Comparison of ENCODE assay signal across 8 mouse cellular contexts in genomic region chr5:129878946-129879345, GRCm38 (mm10). TPM values are rescaled to one million over a fixed set of nuclear protein-coding genes. Genes with fewer than 3 reads are reported as not detected.
A peak's percentile ranks its signal among the peaks of the same experiment; 100 is the strongest.
DNase-seq lines count a peak whose midpoint lies in the region; ATAC-seq and TF ChIP-seq lines count a peak whose summit lies in the region.

No protein-coding gene starts in this region.

- no peak overlapping the region for H3K4me3 ChIP-seq in embryonic facial prominence, embryonic 10.5 days
- no peak overlapping the region for H3K4me3 ChIP-seq in heart, postnatal 0 days (ENCODE audit: low read depth, low read length)

- TF ChIP-seq CTCF in heart, postnatal 0 days (IDR thresholded peaks at IDR 0.05; ENCODE audit: low read depth): peak; percentile 86

- peak; percentile 88 for ATAC-seq in heart, postnatal 0 days (ENCODE audit: insufficient read depth, low read depth)

- H3K9ac ChIP-seq in heart, postnatal 0 days (replicated peaks; ENCODE audit: low read depth, low read length): no peak overlapping the region

- no peaks in the 10 kb centered on the region for H3K4me1 ChIP-seq in embryonic facial prominence, embryonic 10.5 days
- H3K4me1 ChIP-seq in heart, postnatal 0 days (ENCODE audit: control insufficient read depth, insufficient read depth): no peaks in the 10 kb centered on the region

- DNase-seq in 416B (ENCODE audit: low read depth): peak; percentile 20
- DNase-seq in Muller cell, postnatal 12 days (ENCODE audit: inconsistent ontology term): peak; percentile 54
- DNase-seq in embryonic facial prominence, embryonic 10.5 days (ENCODE audit: low spot score): peak; percentile 51
- peak; percentile 89 for DNase-seq in heart, postnatal 0 days (ENCODE audit: low spot score)
- DNase-seq in layer of hippocampus, postnatal 10 days (ENCODE audit: low spot score in 2 of 2): peak; percentile 58 to 77
- DNase-seq in lung, postnatal 25 days (ENCODE audit: low spot score): peak; percentile 31
- DNase-seq in yolk sac, embryonic 10.5 days (ENCODE audit: low spot score): peak; percentile 58
- no peak for DNase-seq in spleen, postnatal 36 days (ENCODE audit: low spot score in 2 of 2)

- peak overlapping the region; percentile 20 for H3K4me2 ChIP-seq in heart, postnatal 0 days (ENCODE audit: low read depth, low read length)

- WGBS in embryonic facial prominence, embryonic 10.5 days: 59% methylated on average over 2 of the region's 2 CpGs
- 14% methylated on average over 2 of the region's 2 CpGs for WGBS in heart, postnatal 0 days

- no peaks in the 10 kb centered on the region for H3K9me3 ChIP-seq in embryonic facial prominence, embryonic 10.5 days
- no peaks in the 10 kb centered on the region for H3K9me3 ChIP-seq in heart, postnatal 0 days (replicated peaks; ENCODE audit: control insufficient read depth, low read length)

- no peaks in the 10 kb centered on the region for H3K27me3 ChIP-seq in embryonic facial prominence, embryonic 10.5 days (replicated peaks; ENCODE audit: low read depth, poor library complexity, severe bottlenecking)
- no peaks in the 10 kb centered on the region for H3K27me3 ChIP-seq in heart, postnatal 0 days (ENCODE audit: control insufficient read depth, insufficient read depth, low read length)

- H3K36me3 ChIP-seq in embryonic facial prominence, embryonic 10.5 days (replicated peaks): peaks cover 42% of the 10 kb centered on the region
- H3K36me3 ChIP-seq in heart, postnatal 0 days (replicated peaks; ENCODE audit: control insufficient read depth, insufficient read depth, low read length): peaks cover 32% of the 10 kb centered on the region

- H3K27ac ChIP-seq in embryonic facial prominence, embryonic 10.5 days (replicated peaks): no peak overlapping the region
- peak overlapping the region; percentile 40 for H3K27ac ChIP-seq in heart, postnatal 0 days (ENCODE audit: low read depth)

- TF ChIP-seq EP300 in heart, postnatal 0 days (IDR thresholded peaks at IDR 0.05; ENCODE audit: low read depth): no peak

RNA-seq across cellular contexts. Expression of gene Chchd2, which starts 8.3 kb away (rescaled TPM):
- polyA plus RNA-seq in embryonic facial prominence, embryonic 10.5 days (2016; fragmentation: Nextera tagmentation; extraction: Ambion mirVana): 1,193 and 1,199 TPM in 2 replicates
- total RNA-seq in heart, postnatal 0 days (2014; rRNA removed; ENCODE audit: low replicate concordance): 2,460 and 2,937 TPM in 2 replicates
- polyA plus RNA-seq in heart, postnatal 0 days (2015; fragmentation: Nextera tagmentation; extraction: Ambion mirVana): 1,505 and 1,584 TPM in 2 replicates
- 100 to 1,000 TPM; 411 to 434 TPM for total RNA-seq in layer of hippocampus, postnatal 10 days (2021)

RNA-seq across cellular contexts. Expression of gene Zbed5, which starts 16.6 kb away (rescaled TPM):
- 7.4 and 7.7 TPM in 2 replicates for polyA plus RNA-seq in embryonic facial prominence, embryonic 10.5 days (2016; fragmentation: Nextera tagmentation; extraction: Ambion mirVana)
- total RNA-seq in heart, postnatal 0 days (2014; rRNA removed; ENCODE audit: low replicate concordance): 0.27 and 1.4 TPM in 2 replicates
- polyA plus RNA-seq in heart, postnatal 0 days (2015; fragmentation: Nextera tagmentation; extraction: Ambion mirVana): 1.4 and 1.5 TPM in 2 replicates
- 1 to 10 TPM; 4.7 to 5.6 TPM for total RNA-seq in layer of hippocampus, postnatal 10 days (2021)

RNA-seq across cellular contexts. Expression of gene Phkg1, which starts 19.4 kb away (rescaled TPM):
- polyA plus RNA-seq in embryonic facial prominence, embryonic 10.5 days (2016; fragmentation: Nextera tagmentation; extraction: Ambion mirVana): 0.11 and 0.19 TPM in 2 replicates
- 3.1 and 9.6 TPM in 2 replicates for total RNA-seq in heart, postnatal 0 days (2014; rRNA removed; ENCODE audit: low replicate concordance)
- 2.5 and 3.4 TPM in 2 replicates for polyA plus RNA-seq in heart, postnatal 0 days (2015; fragmentation: Nextera tagmentation; extraction: Ambion mirVana)
- total RNA-seq in layer of hippocampus, postnatal 10 days (2021): 10 to 100 TPM; 12.6 to 15.9 TPM

RNA-seq across cellular contexts. Expression of gene Nupr1l, which starts 29.4 kb away (rescaled TPM):
- 3.5 and 3.7 TPM in 2 replicates for polyA plus RNA-seq in embryonic facial prominence, embryonic 10.5 days (2016; fragmentation: Nextera tagmentation; extraction: Ambion mirVana)
- total RNA-seq in heart, postnatal 0 days (2014; rRNA removed; ENCODE audit: low replicate concordance): 0.08 and 0.38 TPM in 2 replicates
- 2.7 and 3.5 TPM in 2 replicates for polyA plus RNA-seq in heart, postnatal 0 days (2015; fragmentation: Nextera tagmentation; extraction: Ambion mirVana)
- 1 to 10 TPM; 2.2 to 2.7 TPM for total RNA-seq in layer of hippocampus, postnatal 10 days (2021)

RNA-seq across cellular contexts. Expression of gene Sumf2, which starts 32.2 kb away (rescaled TPM):
- polyA plus RNA-seq in embryonic facial prominence, embryonic 10.5 days (2016; fragmentation: Nextera tagmentation; extraction: Ambion mirVana): 44.3 and 44.9 TPM in 2 replicates
- total RNA-seq in heart, postnatal 0 days (2014; rRNA removed; ENCODE audit: low replicate concordance): 14.9 and 26.2 TPM in 2 replicates
- polyA plus RNA-seq in heart, postnatal 0 days (2015; fragmentation: Nextera tagmentation; extraction: Ambion mirVana): 12.8 and 14.5 TPM in 2 replicates
- total RNA-seq in layer of hippocampus, postnatal 10 days (2021): 10 to 100 TPM; 19.9 to 25.8 TPM

Comparison
In these comparisons a context has a peak if more than half of its experiments do, and no peak if none do; other contexts are left out.
1. DNase-seq: peak in 416B (single experiment), Muller cell, postnatal 12 days (single experiment), embryonic facial prominence, embryonic 10.5 days (single experiment), heart, postnatal 0 days (single experiment), layer of hippocampus, postnatal 10 days (2 of 2), lung, postnatal 25 days (single experiment) and yolk sac, embryonic 10.5 days (single experiment); none in spleen, postnatal 36 days (0 of 2).